8 mouse cellular contexts compared by ENCODE assay signal in the genomic region with DNA sequence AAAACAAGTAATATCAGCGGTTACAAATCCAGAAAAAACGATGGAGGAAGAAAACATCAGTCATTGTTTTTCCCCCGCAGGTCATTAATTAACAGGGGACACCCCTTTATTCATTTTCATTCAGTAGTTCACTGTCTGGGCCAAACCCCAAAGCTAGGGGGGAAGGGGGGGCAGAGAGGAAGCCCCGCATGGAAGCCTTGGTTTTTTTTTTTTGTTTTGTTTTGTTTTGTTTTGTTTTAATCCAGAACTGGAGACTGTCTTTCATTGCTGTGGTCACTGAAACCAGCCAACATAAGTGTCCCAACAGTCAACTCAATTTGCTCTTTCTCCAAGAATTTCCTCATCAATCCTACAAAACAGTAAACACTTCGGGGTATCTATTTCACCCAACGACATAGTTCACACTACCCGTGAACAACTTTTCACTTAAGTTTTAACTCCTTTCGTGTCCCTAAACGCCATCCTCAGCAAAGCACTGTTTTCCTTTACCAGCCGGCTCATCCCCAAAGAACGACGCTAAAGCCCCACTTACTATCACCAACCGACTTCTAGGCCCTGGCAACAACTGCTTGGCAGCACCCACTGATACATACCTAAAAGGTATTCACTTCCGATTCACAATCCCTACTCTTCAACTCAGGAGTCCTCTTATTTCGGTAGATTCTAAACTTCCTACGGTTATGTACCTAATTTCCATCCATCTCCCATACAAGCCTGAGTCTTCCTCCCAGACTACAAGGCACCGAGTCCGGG. TPM values are rescaled to one million over a fixed set of nuclear protein-coding genes. Genes with fewer than 3 reads are reported as not detected.
DNase-seq lines count a peak whose midpoint lies in the region; ATAC-seq and TF ChIP-seq lines count a peak whose summit lies in the region.

No protein-coding gene starts in this region.

- no peaks in the 10 kb centered on the region for H3K27me3 ChIP-seq in kidney, adult 2 months (replicated peaks; ENCODE audit: control insufficient read depth, insufficient read depth, low read length)
- no peaks in the 10 kb centered on the region for H3K27me3 ChIP-seq in CH12.LX (replicated peaks)
- no peaks in the 10 kb centered on the region for H3K27me3 ChIP-seq in embryonic facial prominence, embryonic 12.5 days
- H3K27me3 ChIP-seq in intestine, embryonic 14.5 days (replicated peaks; ENCODE audit: control insufficient read depth, insufficient read depth, low read length): no peaks in the 10 kb centered on the region
- H3K27me3 ChIP-seq in myocyte (ENCODE audit: control insufficient read depth, insufficient read depth, insufficient read length): no peaks in the 10 kb centered on the region

- TF ChIP-seq POLR2A in kidney, adult 2 months (IDR thresholded peaks at IDR 0.05; ENCODE audit: low read depth, low read length): no peak
- TF ChIP-seq POLR2A in CH12.LX (IDR thresholded peaks at IDR 0.05; ENCODE audit: low read depth, low read length) (no peak), myocyte (IDR thresholded peaks at IDR 0.05; ENCODE audit: insufficient read length, low read depth) (no peak)

- H3K27ac ChIP-seq in kidney, adult 2 months (ENCODE audit: insufficient read depth, low read depth, low read length): no peak overlapping the region
- H3K27ac ChIP-seq in CH12.LX (ENCODE audit: insufficient read depth, low read depth): no peak overlapping the region
- H3K27ac ChIP-seq in embryonic facial prominence, embryonic 12.5 days: no peak overlapping the region
- no peak overlapping the region for H3K27ac ChIP-seq in intestine, embryonic 14.5 days (ENCODE audit: low read depth)

- H3K79me2 ChIP-seq in CH12.LX (replicated peaks; ENCODE audit: control insufficient read depth, extremely low read depth, insufficient read depth, poor library complexity, severe bottlenecking): peaks cover 38% of the 10 kb centered on the region
- H3K79me2 ChIP-seq in myocyte (ENCODE audit: control insufficient read depth, insufficient read depth): peaks cover 54% of the 10 kb centered on the region

- WGBS in kidney, adult 2 months: 8% methylated on average over 18 of the region's 18 CpGs
- WGBS in embryonic facial prominence, embryonic 12.5 days: 31% methylated on average over 18 of the region's 18 CpGs
- WGBS in intestine, embryonic 14.5 days: 22% methylated on average over 18 of the region's 18 CpGs

- peak overlapping the region; percentile 59 for H3K4me3 ChIP-seq in kidney, adult 2 months (ENCODE audit: insufficient read depth, low read depth, low read length)
- H3K4me3 ChIP-seq in CH12.LX (replicated peaks in 1 of 3; ENCODE audit: low read depth in 2 of 3, low read length in 2 of 3, poor library complexity in 1 of 3) (peak overlapping the region; percentile 74 to 91 (median 89)), myocyte (peak overlapping the region; percentile 98)
- H3K4me3 ChIP-seq in embryonic facial prominence, embryonic 12.5 days: peak overlapping the region; percentile 78
- peak overlapping the region; percentile 77 for H3K4me3 ChIP-seq in intestine, embryonic 14.5 days (ENCODE audit: low read depth, low read length)

- TF ChIP-seq EP300 in CH12.LX (IDR thresholded peaks at IDR 0.05; ENCODE audit: low read length): no peak

- in situ Hi-C loops in CH12.LX (cut with MboI; ENCODE audit: low pct_ligation_motif_present, low pct_unique_long_range_greater_than_20kb, low sequenced_read_pairs): no loop called here

- H3K36me3 ChIP-seq in kidney, adult 2 months (ENCODE audit: control insufficient read depth, insufficient read depth, low read length): no peaks in the 10 kb centered on the region
- H3K36me3 ChIP-seq in CH12.LX (replicated peaks in 1 of 2; ENCODE audit: control insufficient read depth in 1 of 2, insufficient read depth in 1 of 2, low read length in 1 of 2) (peaks cover 0 to 4% of the 10 kb centered on the region in 2 experiments), myocyte (ENCODE audit: control insufficient read depth, insufficient read depth) (no peaks in the 10 kb centered on the region)
- no peaks in the 10 kb centered on the region for H3K36me3 ChIP-seq in embryonic facial prominence, embryonic 12.5 days
- no peaks in the 10 kb centered on the region; the same call in 1 of the 2 replicates for H3K36me3 ChIP-seq in intestine, embryonic 14.5 days (ENCODE audit: control insufficient read depth, insufficient read depth, low read length)

- peaks cover 5% of the 10 kb centered on the region for H3K4me1 ChIP-seq in kidney, adult 2 months (ENCODE audit: control insufficient read depth, insufficient read depth, low read length)
- peaks cover 10 to 41% of the 10 kb centered on the region in 2 experiments for H3K4me1 ChIP-seq in CH12.LX (ENCODE audit: control insufficient read depth in 1 of 2, insufficient read depth in 2 of 2)
- H3K4me1 ChIP-seq in embryonic facial prominence, embryonic 12.5 days: peaks cover 5% of the 10 kb centered on the region; the same call in 1 of the 2 replicates
- 0 out of 2 replicates have a peak, but pooled peaks cover 10% of the 10 kb centered on the region for H3K4me1 ChIP-seq in intestine, embryonic 14.5 days (replicated peaks; ENCODE audit: control insufficient read depth, insufficient read depth, low read length)

- H3K4me2 ChIP-seq in CH12.LX (ENCODE audit: insufficient read depth, low read depth, poor library complexity, severe bottlenecking) (peak overlapping the region; percentile 100), myocyte (ENCODE audit: low read depth) (peak overlapping the region; percentile 80)
- peak overlapping the region; percentile 71 for H3K4me2 ChIP-seq in embryonic facial prominence, embryonic 12.5 days (replicated peaks)
- peak overlapping the region; percentile 75 for H3K4me2 ChIP-seq in intestine, embryonic 14.5 days (ENCODE audit: low read length)

- peak overlapping the region; percentile 59 for H3K9ac ChIP-seq in CH12.LX (ENCODE audit: insufficient read depth, low read depth)
- peak overlapping the region; percentile 76 for H3K9ac ChIP-seq in embryonic facial prominence, embryonic 12.5 days
- H3K9ac ChIP-seq in intestine, embryonic 14.5 days (ENCODE audit: low read length): peak overlapping the region; percentile 55

- peak overlapping the region; percentile 43 for H3ac ChIP-seq in myocyte (ENCODE audit: control insufficient read depth, insufficient read length)

- ATAC-seq in embryonic facial prominence, embryonic 12.5 days (ENCODE audit: insufficient number of reproducible peaks, insufficient read depth, low FRiP score, low TSS enrichment): no peak
- ATAC-seq in intestine, embryonic 14.5 days (replicated peaks; ENCODE audit: low FRiP score, low TSS enrichment, low read depth): no peak

- H3K9me3 ChIP-seq in CH12.LX (replicated peaks; ENCODE audit: low read length): no peaks in the 10 kb centered on the region
- no peaks in the 10 kb centered on the region for H3K9me3 ChIP-seq in embryonic facial prominence, embryonic 12.5 days
- no peaks in the 10 kb centered on the region for H3K9me3 ChIP-seq in intestine, embryonic 14.5 days (ENCODE audit: control insufficient read depth, low read length)

- no peak for DNase-seq in kidney, adult 2 months
- no peak for DNase-seq in kidney, adult 18-20 months
- no peak for DNase-seq in CH12.LX (ENCODE audit: extremely low read depth)
- DNase-seq in intestine, embryonic 14.5 days (ENCODE audit: low spot score): no peak
- DNase-seq in frontal cortex, postnatal 10 days (ENCODE audit: low spot score in 2 of 2): no peak
- DNase-seq in cerebellum, postnatal 25 days: no peak

- dilution Hi-C loops in CH12.LX (cut with MboI; ENCODE audit: extremely low pct_ligation_motif_present, extremely low pct_unique_long_range_greater_than_20kb, low sequenced_read_pairs): no loop called here

- TF ChIP-seq CTCF in kidney, adult 2 months (conservative IDR thresholded peaks at IDR 0.05; ENCODE audit: insufficient read depth, insufficient read length, low read depth, low read length): no peak
- TF ChIP-seq CTCF in CH12.LX (conservative IDR thresholded peaks at IDR 0.05 in 1 of 2, IDR thresholded peaks at IDR 0.05 in 1 of 2; ENCODE audit: low read depth in 2 of 2, low read length in 2 of 2): no peak

- TF ChIP-seq RAD21 in CH12.LX (IDR thresholded peaks at IDR 0.05; ENCODE audit: low read depth, low read length): no peak

TF ChIP-seq in CH12.LX, 34 proteins besides CTCF, POLR2A, EP300 and RAD21:
- TF ChIP-seq BHLHE40 (IDR thresholded peaks at IDR 0.05; ENCODE audit: low read depth, low read length) (no peak), ZNF384 (IDR thresholded peaks at IDR 0.05; ENCODE audit: low read depth, low read length) (peak; percentile 32; the same call in 1 of the 2 replicates)

TF ChIP-seq in myocyte, 11 proteins besides CTCF, POLR2A, EP300 and RAD21:
- TF ChIP-seq MYOD1 (IDR thresholded peaks at IDR 0.05; ENCODE audit: control insufficient read depth in 1 of 3, insufficient read length in 2 of 3, low read depth in 2 of 3) (no peak), POLR2AphosphoS2 (IDR thresholded peaks at IDR 0.05; ENCODE audit: insufficient read length, low read depth) (no peak), SRF (IDR thresholded peaks at IDR 0.05; ENCODE audit: control insufficient read depth, insufficient read length, low read depth) (peak; percentile 60)

RNA-seq across cellular contexts. Expression of gene Insig2, which starts 5.6 kb away (rescaled TPM):
- 42.0 and 43.8 TPM in 2 replicates for polyA plus RNA-seq in kidney, adult 2 months (2012; rRNA removed)
- total RNA-seq in CH12.LX (2012; rRNA removed): 25.0 and 37.7 TPM in 2 replicates
- 20.1 and 23.6 TPM in 2 replicates for total RNA-seq in CH12.LX (2014; rRNA removed)
- 20.5 and 21.2 TPM in 2 replicates for polyA plus RNA-seq in CH12.LX (2012; ENCODE audit: insufficient read length, low read depth)
- polyA plus RNA-seq in embryonic facial prominence, embryonic 12.5 days (2016; fragmentation: Nextera tagmentation; extraction: Ambion mirVana): 23.3 and 23.5 TPM in 2 replicates
- polyA plus RNA-seq in intestine, embryonic 14.5 days (2014; fragmentation: Nextera tagmentation; extraction: Ambion mirVana): 16.0 and 16.4 TPM in 2 replicates
- polyA plus RNA-seq in myocyte (2012; fragmentation: generic; extraction: Trizol): 46.1 TPM
